Mouse (Mus musculus): ENCODE measurements around the gene Bcl6b.

DNA sequence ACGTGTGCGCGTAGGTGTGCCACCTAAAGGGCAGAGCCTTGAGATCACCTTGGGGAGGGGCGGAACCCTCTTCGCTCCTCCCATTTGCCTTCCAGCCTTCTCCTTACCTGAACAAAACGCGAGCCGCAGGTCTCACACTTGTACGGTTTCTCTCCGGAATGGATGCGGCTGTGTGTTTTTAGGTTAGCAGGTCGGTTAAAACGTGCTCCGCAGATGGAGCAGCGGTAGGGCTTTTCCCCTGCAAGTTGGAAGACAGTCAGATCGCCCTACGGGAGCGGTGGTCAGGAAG, 3.1 kb downstream of the Bcl6b start:
- TF ChIP-seq CTCF (IDR thresholded peaks at IDR 0.05; ENCODE audit: low read depth, low read length) (no peak), POLR2AphosphoS5 (IDR thresholded peaks at IDR 0.05; ENCODE audit: insufficient replicate concordance, low read depth, low read length) (no peak)
